Mouse (Mus musculus): ENCODE measurements around the gene Zfp213.

GRCm38 (mm10) chr17:23564368-23564715 lies 304 bp upstream of the Zfp213 start:
- TF ChIP-seq CTCF (IDR thresholded peaks at IDR 0.05; ENCODE audit: insufficient read depth, low read length) (no peak), POLR2A (IDR thresholded peaks at IDR 0.05; ENCODE audit: borderline replicate concordance, extremely low read depth, low read depth, low read length) (no peak)

Data from lung, adult 2 months (tissue).